Mouse (Mus musculus) midbrain, embryonic 11.5 days (tissue): ENCODE data around the gene Tlr5. TPM values are rescaled to one million over a fixed set of nuclear protein-coding genes. Genes with fewer than 3 reads are reported as not detected.

ENCODE experiments used
- ATAC-seq: fragments of 200-750 bp; cut with Nextera tagmentation; 2 replicates; pipeline ENCODE4 v1.8.0; 2017; ENCODE audit warnings: moderate TSS enrichment, moderate library complexity; ENCODE audit not compliant: low FRiP score
- DNase-seq: peaks from one replicate; pipeline ENCODE4 v3.0.0; 2015; ENCODE audit warnings: low spot score; ENCODE audit errors: missing footprints
- H3K27ac ChIP-seq: fragments of 300-500 bp; sonication (generic); 2 replicates; pipeline ENCODE4 v1.5.1; 2014; ENCODE audit warnings: low read depth, low read length
- H3K27me3 ChIP-seq: fragments of 300-500 bp; sonication (generic); 2 replicates; pipeline ENCODE4 v1.6.1; 2014; ENCODE audit warnings: mild to moderate bottlenecking, low read length, moderate library complexity, mixed read lengths; ENCODE audit not compliant: control insufficient read depth, insufficient read depth
- H3K36me3 ChIP-seq: fragments of 300-500 bp; sonication (generic); 2 replicates; pipeline ENCODE4 v1.6.1; 2014; ENCODE audit warnings: mild to moderate bottlenecking, low read length, moderate library complexity, mixed read lengths; ENCODE audit not compliant: control insufficient read depth, insufficient read depth
- H3K4me1 ChIP-seq: fragments of 300-500 bp; sonication (generic); 2 replicates; pipeline ENCODE4 v1.6.1; 2014; ENCODE audit warnings: low read length; ENCODE audit not compliant: control insufficient read depth, insufficient read depth
- H3K4me2 ChIP-seq: fragments of 300-500 bp; sonication (generic); 2 replicates; pipeline ENCODE4 v1.6.1; 2014; ENCODE audit warnings: mild to moderate bottlenecking, moderate library complexity
- H3K4me3 ChIP-seq: fragments of 300-500 bp; sonication (generic); 2 replicates; pipeline ENCODE4 v1.5.1; 2014; ENCODE audit warnings: low read depth, low read length
- H3K9ac ChIP-seq: fragments of 300-500 bp; sonication (generic); 2 replicates; pipeline ENCODE4 v1.6.1; 2014; ENCODE audit warnings: low read length
- H3K9me3 ChIP-seq: fragments of 300-500 bp; sonication (generic); 2 replicates; pipeline ENCODE4 v1.6.1; 2016; ENCODE audit warnings: low read length; ENCODE audit not compliant: control insufficient read depth
- WGBS: fragments of 180-500 bp; shearing (Covaris S2); extraction: QIAGEN DNeasy Blood & Tissue Kit; methylation state at CpG from one replicate; pipeline ENCODE4 v1.1.7; 2014; 5-methylcytosine and 5-hydroxymethylcytosine counted together
- polyA plus RNA-seq: library from polyadenylated mRNA; unstranded; fragments of >200 nt; fragmentation: Nextera tagmentation; extraction: Ambion mirVana; gene quantifications from 2 replicates; pipeline ENCODE4 v1.2.1, GENCODE M21; 2014

Tlr5 gene
- polyA plus RNA-seq, 1 experiment from 2014 or later = 0.79 TPM

DNA sequence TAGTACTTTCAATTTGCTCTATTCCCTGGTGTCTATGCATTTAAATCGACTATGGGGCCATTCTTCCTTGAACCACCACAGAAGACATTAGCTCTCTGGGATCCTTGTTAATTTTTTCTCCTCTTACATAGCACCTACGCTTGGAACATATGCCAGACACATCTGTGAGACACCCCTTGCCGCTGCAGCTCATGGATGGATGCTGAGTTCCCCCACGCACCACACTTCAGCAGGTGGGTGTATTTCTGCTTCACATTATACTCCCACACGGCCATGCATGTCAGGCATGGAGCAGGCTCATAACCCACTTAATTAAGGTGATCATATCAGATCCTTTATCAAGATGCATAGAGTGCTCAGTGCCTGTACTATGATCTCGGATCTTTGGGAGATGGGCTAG is 17.7 kb downstream of the Tlr5 start:
- H3K27me3 ChIP-seq = no peaks in the 10 kb centered on the region
- no peak overlapping the region for H3K27ac ChIP-seq
- ATAC-seq = no peak
- WGBS = 90% methylated on average over 6 of the region's 6 CpGs
- H3K9ac ChIP-seq = no peak overlapping the region
- H3K4me2 ChIP-seq = no peak overlapping the region
- H3K4me1 ChIP-seq = no peaks in the 10 kb centered on the region
- no peak overlapping the region for H3K4me3 ChIP-seq
- no peaks in the 10 kb centered on the region for H3K9me3 ChIP-seq
- no peak for DNase-seq
- no peaks in the 10 kb centered on the region for H3K36me3 ChIP-seq

DNA sequence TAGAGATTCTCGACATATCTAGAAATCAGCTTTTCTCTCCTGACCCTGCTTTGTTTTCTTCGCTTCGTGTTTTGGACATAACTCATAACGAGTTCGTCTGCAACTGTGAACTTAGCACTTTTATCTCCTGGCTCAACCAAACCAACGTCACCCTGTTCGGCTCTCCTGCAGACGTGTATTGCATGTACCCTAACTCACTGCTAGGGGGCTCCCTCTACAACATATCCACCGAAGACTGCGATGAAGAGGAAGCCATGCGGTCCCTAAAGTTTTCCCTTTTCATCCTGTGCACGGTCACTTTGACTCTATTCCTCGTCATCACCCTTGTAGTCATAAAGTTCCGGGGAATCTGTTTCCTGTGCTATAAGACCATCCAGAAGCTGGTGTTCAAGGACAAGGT is 20.2 kb downstream of the Tlr5 start:
- WGBS = 82% methylated on average over 14 of the region's 14 CpGs

DNA sequence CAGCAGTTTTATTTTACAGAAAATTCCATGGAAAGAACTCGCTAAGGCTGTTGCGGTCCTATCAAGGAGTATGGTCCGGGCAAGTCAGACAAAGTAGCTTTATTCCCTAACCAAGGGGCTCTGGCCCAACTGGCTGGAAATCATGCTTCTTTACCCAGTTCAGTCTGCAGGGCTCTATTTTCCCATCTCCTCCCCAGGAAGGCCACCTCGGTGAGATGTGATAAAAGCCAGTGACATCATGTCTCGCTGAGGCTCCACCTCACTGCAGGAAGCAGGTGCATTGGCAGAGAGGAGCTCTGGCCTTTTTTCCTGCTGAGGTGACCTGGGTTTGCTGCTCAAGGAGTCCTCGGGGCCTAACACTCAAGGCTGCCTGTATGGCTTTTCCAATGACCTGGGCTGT is 26.1 kb downstream of the Tlr5 start:
- no peak overlapping the region for H3K4me2 ChIP-seq
- ATAC-seq (no peak), DNase-seq (no peak)
- whole genome bisulfite sequencing = 83% methylated on average over 6 of the region's 6 CpGs
- no peak overlapping the region for H3K27ac ChIP-seq
- H3K27me3 ChIP-seq = no peaks in the 10 kb centered on the region
- H3K36me3 ChIP-seq = no peaks in the 10 kb centered on the region
- no peak overlapping the region for H3K9ac ChIP-seq
- no peak overlapping the region for H3K4me3 ChIP-seq
- H3K9me3 ChIP-seq = no peaks in the 10 kb centered on the region
- H3K4me1 ChIP-seq = 0 out of 2 replicates have a peak, but pooled peaks cover 4% of the 10 kb centered on the region

More for the DNA sequence above, 20.2 kb downstream of the Tlr5 start:
- Histone ChIP-seq H3K9ac (no peak overlapping the region), H3K27me3 (no peaks in the 10 kb centered on the region), H3K4me3 (no peak overlapping the region), H3K4me2 (no peak overlapping the region), H3K36me3 (no peaks in the 10 kb centered on the region), H3K27ac (no peak overlapping the region), H3K4me1 (no peaks in the 10 kb centered on the region), H3K9me3 (no peaks in the 10 kb centered on the region)
- DNase-seq (no peak), ATAC-seq (no peak)

DNA sequence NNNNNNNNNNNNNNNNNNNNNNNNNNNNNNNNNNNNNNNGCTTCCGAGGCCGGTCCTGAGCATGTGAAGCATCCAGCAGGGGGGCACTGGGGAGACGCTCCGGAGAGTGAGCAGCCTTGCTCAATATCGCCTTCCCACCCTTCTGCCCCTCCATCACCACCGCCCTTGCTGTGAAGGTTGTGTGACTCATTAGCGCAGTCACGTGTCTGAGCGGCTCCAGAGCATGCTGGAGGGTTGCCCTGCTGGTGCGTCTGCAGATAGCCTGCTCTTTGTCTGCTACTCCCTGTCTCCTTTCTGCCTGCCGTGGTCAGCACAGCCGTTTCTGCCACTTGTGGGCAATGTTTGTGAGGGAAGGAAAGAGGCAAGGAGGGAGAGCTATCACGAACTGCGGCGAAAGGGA is 28.4 kb downstream of the Tlr5 start:
- Histone ChIP-seq H3K27ac (no peak overlapping the region), H3K27me3 (no peaks in the 10 kb centered on the region), H3K36me3 (no peaks in the 10 kb centered on the region), H3K4me2 (peak overlapping the region; percentile 55), H3K4me1 (0 out of 2 replicates have a peak, but pooled peaks cover 4% of the 10 kb centered on the region), H3K9me3 (no peaks in the 10 kb centered on the region), H3K4me3 (peak overlapping the region; percentile 30), H3K9ac (peak overlapping the region; percentile 70)
- WGBS = 1% methylated on average over 13 of the region's 15 CpGs
- ATAC-seq = peak; percentile 99
- peak; percentile 99 for DNase-seq

- peak overlapping the region; percentile 30; the same call in 1 of the 2 replicates for H3K4me3 ChIP-seq
- WGBS = 61% methylated on average over 14 of the region's 14 CpGs
- ATAC-seq (peak; percentile 58), DNase-seq (no peak)
- no peaks in the 10 kb centered on the region for H3K27me3 ChIP-seq
- 0 out of 2 replicates have a peak, but pooled peaks cover 4% of the 10 kb centered on the region for H3K4me1 ChIP-seq
- H3K9me3 ChIP-seq = no peaks in the 10 kb centered on the region
- H3K4me2 ChIP-seq = peak overlapping the region; percentile 55
- peak overlapping the region; percentile 70 for H3K9ac ChIP-seq
- H3K36me3 ChIP-seq = no peaks in the 10 kb centered on the region
- no peak overlapping the region for H3K27ac ChIP-seq
Measured at GRCm38 (mm10) chr1:182983496-182984127, 29.0 kb downstream of the Tlr5 start.

GRCm38 (mm10) chr1:182986243-182986642 is 31.7 kb downstream of the Tlr5 start:
- Histone ChIP-seq H3K9me3 (no peaks in the 10 kb centered on the region), H3K36me3 (no peaks in the 10 kb centered on the region), H3K4me3 (no peak overlapping the region), H3K4me1 (0 out of 2 replicates have a peak, but pooled peaks cover 4% of the 10 kb centered on the region), H3K9ac (no peak overlapping the region), H3K27me3 (no peaks in the 10 kb centered on the region), H3K4me2 (no peak overlapping the region), H3K27ac (no peak overlapping the region)
- 83% methylated on average over 13 of the region's 13 CpGs for WGBS
- no peak for ATAC-seq
- DNase-seq = no peak

GRCm38 (mm10) chr1:182986750-182987149 is 32.2 kb downstream of the Tlr5 start:
- 86% methylated on average over 11 of the region's 11 CpGs for WGBS
- no peaks in the 10 kb centered on the region for H3K27me3 ChIP-seq
- H3K9me3 ChIP-seq = no peaks in the 10 kb centered on the region
- no peak overlapping the region for H3K27ac ChIP-seq
- no peak overlapping the region for H3K4me2 ChIP-seq
- no peak overlapping the region for H3K9ac ChIP-seq
- H3K4me1 ChIP-seq = 0 out of 2 replicates have a peak, but pooled peaks cover 4% of the 10 kb centered on the region
- DNase-seq (no peak), ATAC-seq (no peak)
- no peak overlapping the region for H3K4me3 ChIP-seq
- H3K36me3 ChIP-seq = no peaks in the 10 kb centered on the region

DNA sequence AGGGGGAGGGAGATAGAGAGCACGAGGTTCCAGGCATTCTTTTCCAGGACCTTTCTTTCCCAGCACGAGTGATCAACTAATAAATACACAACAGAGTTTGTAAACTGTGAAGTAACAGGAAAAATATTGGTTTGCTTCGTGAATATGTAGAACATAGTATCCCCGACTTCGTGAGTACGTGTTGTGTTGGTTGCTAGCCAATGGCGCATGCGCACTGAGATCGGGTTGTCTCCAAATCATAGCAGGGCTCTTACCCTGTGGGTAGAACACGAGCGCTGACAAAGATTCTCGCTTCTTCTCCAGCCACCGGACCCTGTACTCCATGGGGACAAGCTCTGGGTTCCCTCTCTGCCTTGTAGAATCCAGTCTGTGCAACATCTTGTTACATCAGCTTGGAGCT is 33.2 kb downstream of the Tlr5 start:
- no peak for ATAC-seq
- no peak overlapping the region for H3K4me3 ChIP-seq
- H3K4me2 ChIP-seq = no peak overlapping the region
- H3K9me3 ChIP-seq = no peaks in the 10 kb centered on the region
- no peak overlapping the region for H3K9ac ChIP-seq
- 90% methylated on average over 13 of the region's 13 CpGs for WGBS
- H3K27ac ChIP-seq = no peak overlapping the region
- H3K36me3 ChIP-seq = no peaks in the 10 kb centered on the region
- no peak for DNase-seq
- 0 out of 2 replicates have a peak, but pooled peaks cover 4% of the 10 kb centered on the region for H3K4me1 ChIP-seq
- no peaks in the 10 kb centered on the region for H3K27me3 ChIP-seq

- Histone ChIP-seq H3K27ac (no peak overlapping the region), H3K9me3 (no peaks in the 10 kb centered on the region), H3K4me3 (no peak overlapping the region), H3K4me2 (no peak overlapping the region), H3K36me3 (no peaks in the 10 kb centered on the region), H3K4me1 (0 out of 2 replicates have a peak, but pooled peaks cover 2% of the 10 kb centered on the region), H3K27me3 (no peaks in the 10 kb centered on the region), H3K9ac (no peak overlapping the region)
- DNase-seq = no peak
- 79% methylated on average over 3 of the region's 3 CpGs for WGBS
- ATAC-seq = no peak
Measured at GRCm38 (mm10) chr1:182988646-182989045, 34.1 kb downstream of the Tlr5 start.
